Mouse (Mus musculus) embryonic facial prominence, embryonic 15.5 days (tissue): ENCODE measurements around the gene Tmem171. TPM values are rescaled to one million over a fixed set of nuclear protein-coding genes. Genes with fewer than 3 reads are reported as not detected.
A peak's percentile ranks its signal among the peaks of the same experiment; 100 is the strongest.

Source experiments
- ATAC-seq: fragments of 200-750 bp; cut with Nextera tagmentation; 2 replicates; pipeline ENCODE4 v1.8.0; 2017; ENCODE audit warnings: low read depth, moderate TSS enrichment; ENCODE audit not compliant: insufficient number of reproducible peaks, low FRiP score, low TSS enrichment
- H3K27ac ChIP-seq: fragments of 300-500 bp; sonication (generic); replicated peaks from 2 replicates; pipeline ENCODE4 v1.5.1; 2015; ENCODE audit warnings: mild to moderate bottlenecking, inconsistent platforms
- H3K27me3 ChIP-seq: fragments of 300-500 bp; sonication (generic); 2 replicates; pipeline ENCODE4 v1.6.1; 2015; ENCODE audit warnings: inconsistent platforms
- H3K36me3 ChIP-seq: fragments of 300-500 bp; sonication (generic); 2 replicates; pipeline ENCODE4 v1.6.1; 2015; ENCODE audit warnings: mild to moderate bottlenecking, inconsistent platforms
- H3K4me1 ChIP-seq: fragments of 300-500 bp; sonication (generic); 2 replicates; pipeline ENCODE4 v1.6.1; 2015; ENCODE audit warnings: inconsistent platforms
- H3K4me2 ChIP-seq: fragments of 300-500 bp; sonication (generic); replicated peaks from 2 replicates; pipeline ENCODE4 v1.6.1; 2015; ENCODE audit warnings: mild to moderate bottlenecking, inconsistent platforms
- H3K4me3 ChIP-seq: fragments of 300-500 bp; sonication (generic); replicated peaks from 2 replicates; pipeline ENCODE4 v1.5.1; 2015; ENCODE audit warnings: mild to moderate bottlenecking, inconsistent platforms
- H3K9ac ChIP-seq: fragments of 300-500 bp; sonication (generic); 2 replicates; pipeline ENCODE4 v1.6.1; 2015; ENCODE audit warnings: inconsistent platforms
- H3K9me3 ChIP-seq: fragments of 300-500 bp; sonication (generic); replicated peaks from 2 replicates; pipeline ENCODE4 v1.6.1; 2016; ENCODE audit warnings: inconsistent platforms
- WGBS: fragments of 180-500 bp; shearing (Covaris S2); methylation state at CpG from one replicate; pipeline ENCODE4 v1.1.7; 2015; 5-methylcytosine and 5-hydroxymethylcytosine counted together
- polyA plus RNA-seq: library from polyadenylated mRNA; unstranded; fragments of >200 nt; fragmentation: Nextera tagmentation; extraction: Ambion mirVana; gene quantifications from 2 replicates; pipeline ENCODE4 v1.2.1, GENCODE M21; 2015

The Tmem171 gene
- polyA plus RNA-seq, 1 experiment from 2014 or later, result 0.69 TPM

DNA sequence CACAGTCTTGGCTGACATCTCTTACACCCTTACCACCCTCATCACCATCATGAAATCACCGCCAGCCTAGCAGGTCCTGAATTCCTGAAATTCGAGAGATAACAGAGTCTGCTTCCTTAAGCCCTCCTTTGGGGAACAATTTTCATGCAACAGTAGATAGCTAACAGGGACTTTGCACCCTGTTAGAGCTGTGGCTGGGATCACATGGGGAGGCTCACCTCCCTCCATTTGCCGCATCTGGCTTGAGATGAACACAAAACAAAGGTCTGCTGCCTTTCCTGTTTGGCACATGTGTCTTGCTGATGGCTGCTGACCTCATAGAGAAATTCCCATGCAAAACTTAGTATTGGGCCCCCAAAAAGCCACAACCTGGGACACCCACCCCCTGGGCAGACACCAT lies 27.3 kb downstream of the Tmem171 start:
- H3K4me1 ChIP-seq, result no peaks in the 10 kb centered on the region; the same call in 1 of the 2 replicates
- H3K27ac ChIP-seq, result no peak overlapping the region
- no peak overlapping the region for H3K4me3 ChIP-seq
- ATAC-seq, result no peak
- H3K9ac ChIP-seq, result no peak overlapping the region
- no peaks in the 10 kb centered on the region for H3K36me3 ChIP-seq
- no peak overlapping the region for H3K4me2 ChIP-seq
- no peaks in the 10 kb centered on the region for H3K27me3 ChIP-seq
- H3K9me3 ChIP-seq, result no peaks in the 10 kb centered on the region
- 54% methylated on average over 3 of the region's 3 CpGs for WGBS

DNA sequence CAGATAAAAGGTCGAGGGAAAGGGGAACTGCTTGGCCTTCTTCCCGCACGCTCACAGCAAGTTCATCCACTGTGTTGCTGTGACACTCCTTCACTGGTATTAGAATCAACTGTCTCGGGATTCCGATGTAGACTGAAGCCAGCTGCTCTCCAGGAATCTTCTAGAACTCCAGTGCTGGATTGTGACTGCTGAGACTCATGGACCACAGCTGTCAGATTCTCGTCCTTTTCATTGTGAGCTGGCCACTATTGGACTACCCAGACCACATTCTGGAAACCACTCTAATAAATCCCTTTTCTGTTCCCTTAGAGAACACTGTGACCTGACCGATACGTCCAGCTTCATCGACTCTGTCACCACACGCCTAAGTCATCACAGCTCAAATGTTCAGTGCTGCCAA lies 29.4 kb downstream of the Tmem171 start:
- H3K27ac ChIP-seq, result no peak overlapping the region
- WGBS, result 81% methylated on average over 10 of the region's 10 CpGs

DNA sequence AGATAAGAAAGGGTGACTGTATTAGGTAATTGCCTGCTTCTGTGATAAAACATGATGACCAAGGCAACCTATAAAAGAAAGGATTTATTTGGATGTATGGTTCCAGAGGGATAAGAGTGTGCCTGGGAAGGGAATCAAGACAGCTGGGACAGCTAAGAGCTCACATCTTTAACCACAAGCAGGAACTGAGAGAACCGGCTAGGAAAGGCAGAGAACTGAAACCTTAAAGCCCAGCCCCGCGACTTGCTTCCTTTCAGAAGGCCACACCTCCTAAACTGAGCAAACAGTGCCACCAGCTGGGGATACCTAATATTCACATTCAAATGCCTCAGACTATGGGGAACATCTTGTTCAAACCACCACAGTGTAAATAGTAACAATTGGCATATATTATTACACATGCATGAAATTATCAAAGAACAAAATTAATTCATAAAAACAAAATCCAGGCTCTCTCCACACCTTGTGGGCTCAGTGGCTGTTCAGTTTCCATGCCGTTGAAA lies 32.4 kb downstream of the Tmem171 start:
- Histone ChIP-seq H3K9ac (no peak overlapping the region), H3K27ac (no peak overlapping the region), H3K36me3 (no peaks in the 10 kb centered on the region), H3K27me3 (no peaks in the 10 kb centered on the region), H3K4me2 (no peak overlapping the region), H3K9me3 (no peaks in the 10 kb centered on the region), H3K4me1 (no peaks in the 10 kb centered on the region; the same call in 1 of the 2 replicates), H3K4me3 (no peak overlapping the region)
- 81% methylated on average over 4 of the region's 4 CpGs for WGBS
- ATAC-seq, result no peak

More for the DNA sequence above, 29.4 kb downstream of the Tmem171 start:
- H3K27me3 ChIP-seq, result no peaks in the 10 kb centered on the region
- H3K36me3 ChIP-seq, result no peaks in the 10 kb centered on the region
- H3K9me3 ChIP-seq, result no peaks in the 10 kb centered on the region
- no peak overlapping the region for H3K4me2 ChIP-seq
- no peak for ATAC-seq
- H3K9ac ChIP-seq, result no peak overlapping the region
- no peaks in the 10 kb centered on the region; the same call in 1 of the 2 replicates for H3K4me1 ChIP-seq
- no peak overlapping the region for H3K4me3 ChIP-seq

DNA sequence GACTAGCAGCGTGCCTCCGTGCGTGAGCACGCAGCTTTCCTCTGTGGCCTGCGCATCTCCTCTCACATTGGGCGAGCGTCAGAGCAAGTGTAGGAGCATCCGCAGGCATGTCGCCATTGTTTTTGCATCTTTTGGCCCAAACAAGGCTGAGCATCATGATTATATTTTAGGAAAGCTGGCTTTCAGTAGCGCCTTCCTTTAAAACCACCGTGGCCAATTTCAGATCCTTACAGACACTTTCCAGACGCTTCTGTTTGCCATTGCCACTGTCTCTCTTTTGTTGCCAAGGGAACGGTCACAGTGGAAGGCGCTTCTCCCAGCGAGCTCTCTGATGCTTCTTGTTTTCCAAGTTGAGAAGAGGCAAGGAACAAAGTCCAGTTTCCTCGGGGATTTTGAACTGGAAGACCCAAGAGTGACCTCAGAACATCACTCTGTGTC lies 38.6 kb downstream of the Tmem171 start:
- no peak overlapping the region for H3K4me2 ChIP-seq
- no peaks in the 10 kb centered on the region for H3K9me3 ChIP-seq
- H3K4me3 ChIP-seq, result no peak overlapping the region
- no peak overlapping the region for H3K27ac ChIP-seq
- H3K4me1 ChIP-seq, result peaks cover 21% of the 10 kb centered on the region
- no peaks in the 10 kb centered on the region for H3K27me3 ChIP-seq
- no peak overlapping the region for H3K9ac ChIP-seq
- no peaks in the 10 kb centered on the region for H3K36me3 ChIP-seq
- WGBS, result 68% methylated on average over 16 of the region's 16 CpGs
- ATAC-seq, result no peak

GRCm38 (mm10) chr13:98655346-98655745 lies 39.3 kb downstream of the Tmem171 start:
- Histone ChIP-seq H3K9me3 (no peaks in the 10 kb centered on the region), H3K27ac (peak overlapping the region; percentile 73; the same call in 1 of the 2 replicates), H3K9ac (no peak overlapping the region), H3K4me2 (no peak overlapping the region), H3K27me3 (no peaks in the 10 kb centered on the region), H3K4me1 (peaks cover 21% of the 10 kb centered on the region), H3K4me3 (no peak overlapping the region), H3K36me3 (no peaks in the 10 kb centered on the region)
- WGBS, result 72% methylated on average over 4 of the region's 4 CpGs
- ATAC-seq, result no peak

DNA sequence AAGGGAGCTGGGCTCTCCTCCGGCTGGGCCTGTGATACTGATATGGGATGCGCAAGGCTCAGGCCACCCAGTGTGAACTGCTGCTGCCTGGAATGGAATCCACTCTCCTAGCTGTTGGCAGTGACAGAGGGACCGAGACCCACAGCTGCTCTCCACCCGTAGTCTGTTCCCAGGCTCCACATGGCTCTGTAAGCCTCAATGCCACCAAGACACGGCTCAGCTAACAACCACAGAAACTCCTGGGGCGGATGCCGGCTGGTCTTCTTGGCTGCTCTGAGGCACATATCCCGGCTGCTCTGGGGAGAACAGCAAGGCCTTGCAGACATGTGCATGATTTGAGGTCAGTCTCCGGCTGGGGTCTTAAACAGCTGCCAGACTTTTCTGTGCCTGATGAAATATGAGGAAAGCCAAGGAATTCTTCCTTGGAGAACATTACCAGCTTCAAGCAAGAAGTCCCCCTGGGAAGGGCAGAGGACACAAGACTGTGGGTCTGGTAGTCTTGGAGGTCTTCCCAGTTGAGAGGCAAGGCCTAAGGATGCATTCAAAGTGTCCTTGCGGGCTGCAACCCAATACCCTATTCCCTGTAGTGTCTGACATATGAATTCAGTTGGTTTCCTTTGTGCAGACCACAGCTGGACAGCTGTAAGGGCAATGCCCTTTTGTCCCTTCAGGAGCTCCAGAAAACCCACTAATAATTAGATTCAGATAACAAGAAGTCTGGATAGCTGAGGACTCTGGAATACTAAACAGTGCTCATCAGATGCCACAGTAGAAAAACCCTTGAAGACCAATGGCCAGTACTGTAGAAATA lies 40.3 kb downstream of the Tmem171 start:
- 42% methylated on average over 10 of the region's 10 CpGs for WGBS
- Histone ChIP-seq H3K9ac (no peak overlapping the region), H3K4me1 (peaks cover 21% of the 10 kb centered on the region), H3K9me3 (no peaks in the 10 kb centered on the region), H3K4me3 (no peak overlapping the region), H3K27me3 (no peaks in the 10 kb centered on the region), H3K27ac (peak overlapping the region; percentile 73), H3K36me3 (no peaks in the 10 kb centered on the region), H3K4me2 (no peak overlapping the region)
- ATAC-seq, result peak; percentile 90

DNA sequence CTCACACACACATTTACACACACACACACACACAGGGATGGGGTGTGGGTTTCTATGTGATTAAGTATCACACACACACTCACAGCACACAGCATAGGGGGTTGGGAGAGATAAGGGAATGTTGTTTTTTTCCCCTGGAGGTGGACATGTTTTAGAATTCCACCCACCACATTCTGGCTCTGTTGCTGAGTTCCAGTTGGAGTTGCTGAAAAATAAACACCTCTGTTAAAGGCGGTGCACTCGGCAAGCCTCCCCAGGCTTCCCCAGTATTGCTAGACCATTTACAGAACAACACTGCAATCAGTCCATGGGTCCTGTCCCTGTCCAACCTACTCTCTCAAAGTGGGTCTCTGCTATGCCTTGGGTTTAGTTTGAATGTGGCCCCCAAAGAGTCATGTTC lies 42.4 kb downstream of the Tmem171 start:
- WGBS, result 83% methylated on average over 2 of the region's 2 CpGs
- Histone ChIP-seq H3K9me3 (no peaks in the 10 kb centered on the region), H3K4me1 (peaks cover 21% of the 10 kb centered on the region), H3K4me3 (no peak overlapping the region), H3K4me2 (no peak overlapping the region), H3K9ac (no peak overlapping the region), H3K27ac (no peak overlapping the region), H3K27me3 (no peaks in the 10 kb centered on the region), H3K36me3 (no peaks in the 10 kb centered on the region)
- no peak for ATAC-seq

DNA sequence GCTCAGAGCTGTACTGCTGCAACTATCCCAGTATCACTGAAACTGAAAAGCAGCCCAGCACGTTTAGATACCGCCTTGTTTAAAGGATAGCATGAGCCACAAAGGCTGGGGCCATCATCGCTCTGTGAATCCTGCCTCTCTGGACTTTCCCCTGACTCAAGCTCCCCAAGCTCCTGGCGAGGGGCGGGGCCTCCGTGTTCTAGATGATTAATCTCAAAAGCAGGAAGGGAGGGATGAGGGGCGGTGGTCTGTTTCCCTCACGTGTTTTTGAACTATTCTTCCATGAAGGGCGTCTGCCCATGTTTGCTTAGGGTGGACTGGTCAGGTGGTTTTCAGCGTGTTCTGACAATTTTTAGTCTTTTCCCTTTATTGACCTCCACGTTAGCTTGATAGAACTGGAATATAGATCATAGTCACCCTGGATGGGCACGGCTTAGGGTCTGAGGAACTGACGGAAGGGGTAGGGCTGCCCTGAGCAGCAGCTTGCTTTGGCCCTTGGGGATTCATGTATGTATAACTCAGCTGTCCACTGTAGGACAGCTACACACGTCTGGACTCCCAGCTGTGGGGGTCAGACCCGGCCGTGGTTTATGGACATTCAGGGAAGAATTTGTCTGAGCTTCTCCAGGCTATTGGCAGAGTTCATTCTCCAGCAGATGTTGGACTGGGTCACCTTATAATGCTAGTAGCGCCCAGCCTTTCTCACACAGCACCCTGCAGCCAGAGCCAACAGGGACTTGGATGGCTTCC lies 43.2 kb downstream of the Tmem171 start:
- ATAC-seq, result no peak
- Histone ChIP-seq H3K27me3 (no peaks in the 10 kb centered on the region), H3K4me2 (no peak overlapping the region), H3K4me3 (no peak overlapping the region), H3K27ac (no peak overlapping the region), H3K9me3 (no peaks in the 10 kb centered on the region), H3K9ac (no peak overlapping the region), H3K4me1 (peaks cover 21% of the 10 kb centered on the region), H3K36me3 (no peaks in the 10 kb centered on the region)
- WGBS, result 70% methylated on average over 17 of the region's 17 CpGs

GRCm38 (mm10) chr13:98647775-98648568 lies 46.7 kb downstream of the Tmem171 start:
- Histone ChIP-seq H3K9ac (no peak overlapping the region), H3K4me3 (no peak overlapping the region), H3K4me1 (no peaks in the 10 kb centered on the region), H3K27me3 (no peaks in the 10 kb centered on the region), H3K27ac (no peak overlapping the region), H3K9me3 (no peaks in the 10 kb centered on the region), H3K36me3 (no peaks in the 10 kb centered on the region), H3K4me2 (no peak overlapping the region)
- 84% methylated on average over 22 of the region's 22 CpGs for WGBS
- ATAC-seq, result no peak

DNA sequence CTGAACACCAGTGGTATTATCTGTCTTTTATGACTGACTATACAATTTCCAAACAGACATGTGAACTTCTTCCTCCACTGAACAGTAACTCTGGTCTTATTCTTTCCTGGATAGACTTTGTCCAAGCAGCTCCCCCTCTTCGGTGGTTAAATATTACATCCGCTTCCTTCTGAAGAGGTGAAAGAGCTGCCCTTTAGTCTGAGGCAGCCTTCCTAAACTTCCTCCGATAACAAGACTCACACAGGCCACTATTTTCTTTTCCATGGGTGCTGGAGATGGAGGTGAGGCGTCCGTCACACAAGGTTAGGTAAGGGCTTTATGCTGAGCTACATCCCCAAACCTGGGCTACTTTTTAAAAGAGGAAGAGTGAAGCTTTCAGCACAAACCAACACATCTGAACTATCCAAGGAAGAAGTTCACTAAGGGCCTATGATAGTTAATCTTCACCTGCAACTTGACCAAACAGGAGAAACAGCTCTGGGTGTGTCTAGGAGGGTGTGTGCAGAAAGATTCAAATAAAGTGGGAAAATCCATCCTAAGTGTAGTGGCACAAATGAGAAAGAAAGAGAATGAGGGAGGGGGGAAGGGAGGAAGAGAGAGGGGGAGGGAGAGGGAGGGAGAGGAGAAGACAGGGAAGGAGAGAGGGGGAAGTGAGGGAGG lies 56.0 kb downstream of the Tmem171 start:
- Histone ChIP-seq H3K36me3 (no peaks in the 10 kb centered on the region), H3K4me1 (no peaks in the 10 kb centered on the region), H3K27ac (no peak overlapping the region), H3K9me3 (no peaks in the 10 kb centered on the region), H3K4me3 (no peak overlapping the region), H3K4me2 (no peak overlapping the region), H3K9ac (no peak overlapping the region), H3K27me3 (no peaks in the 10 kb centered on the region)
- ATAC-seq, result no peak
- 93% methylated on average over 5 of the region's 5 CpGs for WGBS
